Mouse (Mus musculus): ENCODE measurements at regions not wholly inside any gene's neighbourhood (a gene's known extent, or its start where the extent isn't known, plus 50 kb on each side); places are given as distances from the start of the nearest gene placed in this dataset.

DNA sequence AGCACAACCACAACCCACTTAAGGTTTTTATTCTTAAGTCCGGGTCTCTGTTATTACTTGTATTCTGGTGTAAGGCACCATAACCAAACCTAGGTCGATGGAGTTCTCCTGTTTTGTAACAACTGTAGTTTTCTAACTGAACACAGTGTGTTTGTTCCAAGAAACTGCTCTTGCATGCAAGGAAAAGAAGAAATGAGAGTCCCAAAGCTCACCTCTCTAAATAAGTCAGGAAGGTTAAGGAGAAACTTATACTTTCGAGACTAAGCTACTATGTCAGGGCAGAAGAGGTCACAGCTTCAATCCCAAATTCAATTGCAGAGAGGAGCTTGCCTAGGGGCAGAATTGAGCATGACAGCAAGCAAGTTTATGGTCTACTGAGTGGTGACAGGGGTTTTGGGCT lies 109.9 kb downstream of the Ly6f start:
- TF ChIP-seq MAFK (IDR thresholded peaks at IDR 0.05; ENCODE audit: borderline replicate concordance, low read depth, low read length) = no peak
- TF ChIP-seq JUND (IDR thresholded peaks at IDR 0.05; ENCODE audit: low read depth, low read length) = no peak
- TF ChIP-seq SIN3A (IDR thresholded peaks at IDR 0.05; ENCODE audit: low read length) = no peak
- TF ChIP-seq POLR2AphosphoS2 (IDR thresholded peaks at IDR 0.05; ENCODE audit: low read length) = no peak
- TF ChIP-seq CTCF (IDR thresholded peaks at IDR 0.05 in 2 of 3, conservative IDR thresholded peaks at IDR 0.05 in 1 of 3; ENCODE audit: control insufficient read depth in 1 of 3, insufficient read depth in 1 of 3, low read depth in 2 of 3, low read length in 3 of 3, poor library complexity in 1 of 3, severe bottlenecking in 1 of 3) = no peak
- TF ChIP-seq TAL1 (IDR thresholded peaks at IDR 0.05; ENCODE audit: low read length) = no peak
- no peak for TF ChIP-seq BHLHE40 (IDR thresholded peaks at IDR 0.05; ENCODE audit: borderline replicate concordance, low read depth, low read length)
- no peaks in the 10 kb centered on the region for H3K79me2 ChIP-seq (ENCODE audit: control insufficient read depth, insufficient read depth, low read length, poor library complexity)
- H3K27me3 ChIP-seq (ENCODE audit: control insufficient read depth in 1 of 2, insufficient read depth in 2 of 2, low read length in 2 of 2) = no peaks in the 10 kb centered on the region
- no peak overlapping the region for H3K27ac ChIP-seq (ENCODE audit: control insufficient read depth, low read depth, low read length)
- H3K36me3 ChIP-seq (ENCODE audit: control insufficient read depth in 1 of 2, insufficient read depth in 2 of 2, low read length in 2 of 2) = no peaks in the 10 kb centered on the region
- no peak for DNase-seq (ENCODE audit: low read depth, low spot score)
- no peak overlapping the region for H3K4me3 ChIP-seq (ENCODE audit: control insufficient read depth in 1 of 2, insufficient read depth in 1 of 2, low read depth in 2 of 2, low read length in 2 of 2)
- H3K9ac ChIP-seq (ENCODE audit: control insufficient read depth, low read depth, low read length, poor library complexity, severe bottlenecking) = no peak overlapping the region
- H3K9me3 ChIP-seq (replicated peaks; ENCODE audit: insufficient read depth, low read length) = no peaks in the 10 kb centered on the region
- H3K4me1 ChIP-seq (ENCODE audit: control insufficient read depth in 1 of 2, insufficient read depth in 2 of 2, low read length in 2 of 2) = no peaks in the 10 kb centered on the region

DNA sequence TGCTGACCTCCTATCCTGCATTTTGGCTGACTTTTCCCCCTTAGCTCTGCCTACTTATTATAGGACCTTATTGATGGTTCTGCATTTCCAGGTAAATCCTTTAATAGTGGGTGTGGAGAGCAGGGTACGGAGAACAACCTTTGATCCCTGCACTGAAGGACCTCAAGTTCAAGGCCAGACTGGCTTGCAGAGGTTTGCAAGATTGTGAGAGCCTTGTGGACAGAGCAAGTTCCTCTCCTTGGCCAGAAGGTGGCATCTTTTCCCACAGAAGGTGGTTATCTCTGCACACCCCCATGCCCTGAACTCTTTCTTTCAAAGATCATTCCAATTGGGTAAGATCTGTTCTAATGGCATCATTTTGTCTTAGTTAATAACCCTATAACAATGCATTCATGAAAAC lies 111.6 kb downstream of the Ly6f start:
- no peak overlapping the region for H3K27ac ChIP-seq (ENCODE audit: control insufficient read depth, low read depth, low read length)
- DNase-seq (ENCODE audit: low read depth, low spot score) = no peak
- H3K9me3 ChIP-seq (replicated peaks; ENCODE audit: insufficient read depth, low read length) = no peaks in the 10 kb centered on the region
- TF ChIP-seq CTCF (IDR thresholded peaks at IDR 0.05 in 2 of 3, conservative IDR thresholded peaks at IDR 0.05 in 1 of 3; ENCODE audit: control insufficient read depth in 1 of 3, insufficient read depth in 1 of 3, low read depth in 2 of 3, low read length in 3 of 3, poor library complexity in 1 of 3, severe bottlenecking in 1 of 3) (peak in 2 of 3 experiments; percentile 6 to 13; a peak in 1 of 6 replicates), BHLHE40 (IDR thresholded peaks at IDR 0.05; ENCODE audit: borderline replicate concordance, low read depth, low read length) (no peak), RAD21 (IDR thresholded peaks at IDR 0.05; ENCODE audit: low read depth, low read length) (no peak; the same call in none of the 2 replicates), RCOR1 (IDR thresholded peaks at IDR 0.05; ENCODE audit: low read depth, low read length) (no peak)
- H3K9ac ChIP-seq (ENCODE audit: control insufficient read depth, low read depth, low read length, poor library complexity, severe bottlenecking) = no peak overlapping the region
- H3K36me3 ChIP-seq (ENCODE audit: control insufficient read depth in 1 of 2, insufficient read depth in 2 of 2, low read length in 2 of 2) = no peaks in the 10 kb centered on the region
- H3K4me1 ChIP-seq (ENCODE audit: control insufficient read depth in 1 of 2, insufficient read depth in 2 of 2, low read length in 2 of 2) = no peaks in the 10 kb centered on the region
- H3K4me3 ChIP-seq (ENCODE audit: control insufficient read depth in 1 of 2, insufficient read depth in 1 of 2, low read depth in 2 of 2, low read length in 2 of 2) = no peak overlapping the region
- H3K27me3 ChIP-seq (ENCODE audit: control insufficient read depth in 1 of 2, insufficient read depth in 2 of 2, low read length in 2 of 2) = no peaks in the 10 kb centered on the region
- no peaks in the 10 kb centered on the region for H3K79me2 ChIP-seq (ENCODE audit: control insufficient read depth, insufficient read depth, low read length, poor library complexity)

DNA sequence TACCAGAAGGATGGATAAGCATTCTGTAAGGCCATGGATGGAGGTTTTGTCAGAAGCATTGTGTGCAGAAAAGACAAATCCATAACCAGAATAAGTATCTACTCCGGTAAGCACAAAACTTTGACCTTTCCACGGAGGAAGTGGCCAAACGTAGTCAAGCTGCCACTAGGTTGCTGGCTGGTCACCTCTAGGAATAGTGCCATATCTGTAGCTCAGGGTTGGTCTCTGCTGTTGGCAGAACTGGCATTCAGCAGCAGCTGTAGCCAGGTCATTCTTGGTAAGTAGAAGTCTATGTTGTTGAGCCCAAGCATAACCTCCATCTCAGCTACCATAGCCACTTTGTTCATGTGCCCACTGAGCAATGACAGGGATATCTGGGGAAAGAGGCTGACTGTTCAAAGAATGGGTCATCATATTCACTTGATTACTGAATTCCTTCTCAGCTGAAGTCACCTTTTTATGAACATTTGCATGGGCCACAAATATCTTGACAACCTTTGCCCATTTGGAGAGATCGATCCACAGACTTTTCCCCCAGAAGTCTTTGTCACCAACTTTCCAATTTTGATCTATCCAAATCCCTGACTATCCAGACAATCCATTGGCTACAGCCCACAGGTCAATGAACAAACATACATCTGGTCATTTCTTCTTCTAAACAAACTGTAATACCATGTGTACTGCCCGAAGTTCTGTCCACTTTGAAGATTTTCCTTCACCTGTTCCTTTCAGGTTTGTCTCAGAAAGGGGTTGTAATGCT lies 114.2 kb downstream of the Ly6f start:
- H3K27ac ChIP-seq (ENCODE audit: control insufficient read depth, low read depth, low read length) = no peak overlapping the region
- no peak overlapping the region for H3K9ac ChIP-seq (ENCODE audit: control insufficient read depth, low read depth, low read length, poor library complexity, severe bottlenecking)
- no peaks in the 10 kb centered on the region for H3K27me3 ChIP-seq (ENCODE audit: control insufficient read depth in 1 of 2, insufficient read depth in 2 of 2, low read length in 2 of 2)
- H3K79me2 ChIP-seq (ENCODE audit: control insufficient read depth, insufficient read depth, low read length, poor library complexity) = no peaks in the 10 kb centered on the region
- H3K36me3 ChIP-seq (ENCODE audit: control insufficient read depth in 1 of 2, insufficient read depth in 2 of 2, low read length in 2 of 2) = no peaks in the 10 kb centered on the region
- TF ChIP-seq SIN3A (IDR thresholded peaks at IDR 0.05; ENCODE audit: low read length) = no peak
- TF ChIP-seq ZKSCAN1 (IDR thresholded peaks at IDR 0.05; ENCODE audit: low read depth, low read length) = no peak
- no peak for TF ChIP-seq RCOR1 (IDR thresholded peaks at IDR 0.05; ENCODE audit: low read depth, low read length)
- TF ChIP-seq MAX (IDR thresholded peaks at IDR 0.05; ENCODE audit: low read length) = no peak
- TF ChIP-seq USF1 (IDR thresholded peaks at IDR 0.05; ENCODE audit: low read depth, low read length) = no peak
- no peak for TF ChIP-seq MEF2A (IDR thresholded peaks at IDR 0.05; ENCODE audit: extremely low read depth, insufficient replicate concordance, low read depth, low read length, poor library complexity, severe bottlenecking)
- TF ChIP-seq POLR2AphosphoS2 (IDR thresholded peaks at IDR 0.05; ENCODE audit: low read length) = no peak
- no peak for TF ChIP-seq ZC3H11A (IDR thresholded peaks at IDR 0.05; ENCODE audit: low read depth, low read length)
- TF ChIP-seq KAT2A (conservative IDR thresholded peaks at IDR 0.05; ENCODE audit: low read depth, low read length) = no peak
- TF ChIP-seq MAZ (IDR thresholded peaks at IDR 0.05; ENCODE audit: low read depth, low read length) = no peak
- no peak for TF ChIP-seq TAL1 (IDR thresholded peaks at IDR 0.05; ENCODE audit: low read length)
- no peak for TF ChIP-seq MAFK (IDR thresholded peaks at IDR 0.05; ENCODE audit: borderline replicate concordance, low read depth, low read length)
- no peak for TF ChIP-seq GATA1 (IDR thresholded peaks at IDR 0.05; ENCODE audit: low read depth, low read length)
- no peak for TF ChIP-seq CTCF (IDR thresholded peaks at IDR 0.05 in 2 of 3, conservative IDR thresholded peaks at IDR 0.05 in 1 of 3; ENCODE audit: control insufficient read depth in 1 of 3, insufficient read depth in 1 of 3, low read depth in 2 of 3, low read length in 3 of 3, poor library complexity in 1 of 3, severe bottlenecking in 1 of 3)
- TF ChIP-seq NRF1 (IDR thresholded peaks at IDR 0.05; ENCODE audit: insufficient read depth, low read depth, low read length, poor library complexity, severe bottlenecking) = no peak
- TF ChIP-seq EP300 (IDR thresholded peaks at IDR 0.05; ENCODE audit: low read depth in 1 of 2, low read length in 2 of 2) = no peak
- TF ChIP-seq ZMIZ1 (IDR thresholded peaks at IDR 0.05; ENCODE audit: low read depth, low read length) = no peak
- no peak overlapping the region for H3K4me3 ChIP-seq (ENCODE audit: control insufficient read depth in 1 of 2, insufficient read depth in 1 of 2, low read depth in 2 of 2, low read length in 2 of 2)
- no peak for DNase-seq (ENCODE audit: low read depth, low spot score)
- H3K4me1 ChIP-seq (ENCODE audit: control insufficient read depth in 1 of 2, insufficient read depth in 2 of 2, low read length in 2 of 2) = no peaks in the 10 kb centered on the region
- H3K9me3 ChIP-seq (replicated peaks; ENCODE audit: insufficient read depth, low read length) = no peaks in the 10 kb centered on the region

Data from MEL (cell line).